Mouse (Mus musculus): Measurements from ENCODE around the gene Pde4b. TPM values are rescaled to one million over a fixed set of nuclear protein-coding genes. Genes with fewer than 3 reads are reported as not detected.

Pde4b gene
- polyA plus RNA-seq, 1 experiment from 2014 or later = 14.6 TPM

DNA sequence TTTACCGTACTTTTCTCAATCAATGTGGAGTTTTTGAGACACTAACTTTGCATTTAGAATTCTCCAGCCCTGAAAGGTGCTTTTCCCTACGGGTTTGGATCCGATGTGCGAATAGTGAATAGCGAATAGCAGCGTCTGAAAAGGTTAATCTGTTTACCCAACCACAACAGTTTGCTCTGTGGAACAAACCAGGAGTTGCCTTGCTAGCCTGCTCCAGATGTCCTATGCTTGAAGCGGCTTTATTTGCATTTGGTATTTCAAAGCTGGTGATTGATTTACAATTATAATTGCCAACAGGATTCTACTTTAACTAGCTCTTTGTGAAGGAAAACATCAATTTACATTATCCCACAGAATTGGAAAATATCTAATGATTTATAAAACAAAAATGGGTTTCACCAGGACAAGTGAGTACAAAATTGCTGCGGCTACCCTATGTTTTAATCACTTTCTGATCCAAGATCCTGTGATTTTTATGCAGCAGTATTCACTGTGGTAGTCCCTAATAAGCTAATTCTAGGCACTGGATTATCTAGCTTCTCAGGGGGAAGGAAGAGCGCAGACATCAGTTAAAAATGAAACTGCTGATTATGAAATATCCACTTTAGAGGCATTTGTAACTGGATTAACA lies 280.9 kb downstream of the Pde4b start:
- H3K9me3 ChIP-seq (ENCODE audit: control insufficient read depth, low read length) = no peaks in the 10 kb centered on the region
- H3K27ac ChIP-seq (ENCODE audit: low read depth) = no peak overlapping the region
- H3K4me1 ChIP-seq (replicated peaks; ENCODE audit: control insufficient read depth, insufficient read depth, low read length) = no peaks in the 10 kb centered on the region
- H3K4me2 ChIP-seq (ENCODE audit: low read length) = no peak overlapping the region
- H3K36me3 ChIP-seq (ENCODE audit: control insufficient read depth, insufficient read depth, low read length) = no peaks in the 10 kb centered on the region
- no peak overlapping the region for H3K9ac ChIP-seq (ENCODE audit: low read length)
- H3K27me3 ChIP-seq (replicated peaks; ENCODE audit: control insufficient read depth, insufficient read depth, low read length) = no peaks in the 10 kb centered on the region
- DNase-seq (ENCODE audit: low spot score) = no peak
- no peak for ATAC-seq (replicated peaks; ENCODE audit: low FRiP score, low TSS enrichment, low read depth)
- 52% methylated on average over 9 of the region's 9 CpGs for WGBS
- H3K4me3 ChIP-seq (ENCODE audit: low read depth, low read length) = no peak overlapping the region

DNA sequence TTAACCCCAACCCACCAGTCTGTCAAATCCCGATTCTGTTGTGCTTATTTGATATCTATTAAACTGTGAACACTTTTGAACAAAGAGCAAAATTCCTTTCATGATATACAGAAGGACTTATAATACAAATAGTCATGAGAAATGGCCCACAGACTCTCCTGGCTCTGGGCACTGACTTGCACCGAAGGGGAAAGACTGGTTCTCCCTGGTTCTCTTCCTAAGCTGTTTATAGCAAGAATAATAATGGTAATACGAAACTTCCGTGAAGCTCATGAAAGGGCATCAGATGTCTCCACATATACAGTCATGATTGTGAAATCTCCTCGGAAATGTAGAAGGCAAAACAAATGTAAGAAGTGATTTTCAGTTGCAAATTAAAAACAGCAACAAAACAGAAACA lies 287.3 kb downstream of the Pde4b start:
- Histone ChIP-seq H3K4me1 (replicated peaks; ENCODE audit: control insufficient read depth, insufficient read depth, low read length) (no peaks in the 10 kb centered on the region), H3K9ac (ENCODE audit: low read length) (no peak overlapping the region), H3K9me3 (ENCODE audit: control insufficient read depth, low read length) (no peaks in the 10 kb centered on the region), H3K27ac (ENCODE audit: low read depth) (no peak overlapping the region), H3K4me2 (ENCODE audit: low read length) (no peak overlapping the region), H3K4me3 (ENCODE audit: low read depth, low read length) (no peak overlapping the region), H3K27me3 (replicated peaks; ENCODE audit: control insufficient read depth, insufficient read depth, low read length) (no peaks in the 10 kb centered on the region), H3K36me3 (ENCODE audit: control insufficient read depth, insufficient read depth, low read length) (no peaks in the 10 kb centered on the region)
- ATAC-seq (replicated peaks; ENCODE audit: low FRiP score, low TSS enrichment, low read depth) (no peak), DNase-seq (ENCODE audit: low spot score) (no peak)
- 46% methylated on average over 5 of the region's 5 CpGs for WGBS

DNA sequence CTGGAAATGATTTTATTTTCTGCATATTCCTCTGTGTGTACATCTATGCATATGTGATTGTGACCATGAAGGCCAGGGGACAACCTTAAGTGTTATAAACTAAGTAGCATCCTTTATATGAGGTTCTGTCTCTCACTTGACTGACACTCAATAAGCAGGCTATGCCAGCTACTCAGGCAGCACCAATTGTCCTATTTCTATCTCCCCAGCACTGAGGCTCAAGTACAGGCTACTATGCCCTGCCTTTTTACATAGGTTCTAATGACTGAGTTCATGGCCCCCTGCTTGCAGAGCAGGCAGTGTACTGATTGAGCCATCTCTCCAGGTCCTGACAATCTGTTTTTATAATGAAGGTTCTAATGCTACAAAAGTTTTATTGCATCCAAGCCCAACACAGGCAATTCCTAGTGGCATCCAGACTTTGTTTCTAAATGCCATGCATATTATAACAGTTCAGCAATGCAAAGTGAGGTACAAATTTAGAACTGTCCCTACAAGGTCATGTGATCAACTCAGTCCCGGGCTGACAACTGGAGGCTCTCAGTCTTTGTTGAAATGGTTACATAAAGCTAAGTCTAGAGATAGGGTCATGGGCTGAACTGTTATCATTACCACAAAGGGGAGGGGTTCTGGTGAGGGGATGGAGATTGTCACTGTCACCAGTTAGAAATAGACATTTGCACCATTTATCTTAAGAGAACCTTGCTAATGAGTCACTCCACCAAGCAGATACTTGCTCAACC lies 295.6 kb downstream of the Pde4b start:
- H3K4me2 ChIP-seq (ENCODE audit: low read length) = no peak overlapping the region
- no peak overlapping the region for H3K9ac ChIP-seq (ENCODE audit: low read length)
- H3K36me3 ChIP-seq (ENCODE audit: control insufficient read depth, insufficient read depth, low read length) = no peaks in the 10 kb centered on the region
- 48% methylated on average over 1 of the region's 1 CpGs for WGBS
- ATAC-seq (replicated peaks; ENCODE audit: low FRiP score, low TSS enrichment, low read depth) (no peak), DNase-seq (ENCODE audit: low spot score) (no peak)
- H3K4me3 ChIP-seq (ENCODE audit: low read depth, low read length) = no peak overlapping the region
- H3K27ac ChIP-seq (ENCODE audit: low read depth) = no peak overlapping the region
- no peaks in the 10 kb centered on the region for H3K9me3 ChIP-seq (ENCODE audit: control insufficient read depth, low read length)
- no peaks in the 10 kb centered on the region for H3K27me3 ChIP-seq (replicated peaks; ENCODE audit: control insufficient read depth, insufficient read depth, low read length)
- H3K4me1 ChIP-seq (replicated peaks; ENCODE audit: control insufficient read depth, insufficient read depth, low read length) = no peaks in the 10 kb centered on the region

DNA sequence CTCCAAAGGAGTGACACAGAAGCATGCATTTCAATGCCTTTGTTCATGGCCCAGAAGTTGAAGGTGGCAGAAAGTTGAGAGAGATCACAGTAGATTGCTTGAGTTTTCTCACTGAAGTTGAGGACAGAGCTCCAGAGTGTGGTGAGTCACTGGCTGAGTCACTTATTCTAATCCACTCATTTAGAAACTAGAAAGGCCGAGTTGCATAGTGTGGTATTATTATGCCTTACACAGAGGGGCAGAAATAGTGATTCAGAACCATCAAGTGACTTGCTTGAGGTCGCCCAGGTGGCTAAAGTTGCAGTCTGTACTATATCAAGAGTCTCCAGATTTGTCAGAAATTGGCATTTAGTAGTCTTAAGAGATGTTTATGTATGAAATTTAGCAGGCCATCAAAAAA lies 306.3 kb downstream of the Pde4b start:
- DNase-seq (ENCODE audit: low spot score) = no peak
- H3K9ac ChIP-seq (ENCODE audit: low read length) = no peak overlapping the region
- WGBS = 68% methylated on average over 2 of the region's 2 CpGs
- H3K27me3 ChIP-seq (replicated peaks; ENCODE audit: control insufficient read depth, insufficient read depth, low read length) = no peaks in the 10 kb centered on the region
- no peak overlapping the region for H3K4me2 ChIP-seq (ENCODE audit: low read length)
- no peak for ATAC-seq (replicated peaks; ENCODE audit: low FRiP score, low TSS enrichment, low read depth)
- H3K4me1 ChIP-seq (replicated peaks; ENCODE audit: control insufficient read depth, insufficient read depth, low read length) = no peaks in the 10 kb centered on the region
- H3K4me3 ChIP-seq (ENCODE audit: low read depth, low read length) = no peak overlapping the region
- no peak overlapping the region for H3K27ac ChIP-seq (ENCODE audit: low read depth)
- no peaks in the 10 kb centered on the region for H3K36me3 ChIP-seq (ENCODE audit: control insufficient read depth, insufficient read depth, low read length)
- 0 out of 2 replicates have a peak, but pooled peaks cover 2% of the 10 kb centered on the region for H3K9me3 ChIP-seq (ENCODE audit: control insufficient read depth, low read length)

DNA sequence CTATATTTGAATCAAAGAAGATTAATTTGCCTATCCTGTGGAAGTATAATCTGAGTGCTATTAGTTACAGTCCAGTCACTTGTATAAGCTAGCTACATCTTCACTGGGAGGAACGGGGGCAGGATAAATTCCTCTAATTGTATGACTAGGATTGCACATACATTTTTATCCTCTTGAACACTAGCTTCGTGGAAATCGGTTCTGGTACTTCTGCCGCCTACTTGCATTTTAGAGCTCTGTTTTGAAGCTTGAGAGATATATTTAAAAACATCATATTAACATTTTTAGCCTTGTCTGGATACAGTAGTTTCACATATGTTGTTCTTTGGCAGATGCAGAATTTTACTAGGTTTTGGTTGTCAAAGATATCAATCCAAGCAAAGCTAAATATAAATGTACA lies 310.0 kb downstream of the Pde4b start:
- ATAC-seq (replicated peaks; ENCODE audit: low FRiP score, low TSS enrichment, low read depth) (no peak), DNase-seq (ENCODE audit: low spot score) (no peak)
- H3K36me3 ChIP-seq (ENCODE audit: control insufficient read depth, insufficient read depth, low read length) = no peaks in the 10 kb centered on the region
- no peak overlapping the region for H3K4me3 ChIP-seq (ENCODE audit: low read depth, low read length)
- H3K4me2 ChIP-seq (ENCODE audit: low read length) = no peak overlapping the region
- 0 out of 2 replicates have a peak, but pooled peaks cover 2% of the 10 kb centered on the region for H3K9me3 ChIP-seq (ENCODE audit: control insufficient read depth, low read length)
- H3K9ac ChIP-seq (ENCODE audit: low read length) = no peak overlapping the region
- H3K4me1 ChIP-seq (replicated peaks; ENCODE audit: control insufficient read depth, insufficient read depth, low read length) = no peaks in the 10 kb centered on the region
- H3K27ac ChIP-seq (ENCODE audit: low read depth) = no peak overlapping the region
- WGBS = 84% methylated on average over 4 of the region's 4 CpGs
- H3K27me3 ChIP-seq (replicated peaks; ENCODE audit: control insufficient read depth, insufficient read depth, low read length) = no peaks in the 10 kb centered on the region

DNA sequence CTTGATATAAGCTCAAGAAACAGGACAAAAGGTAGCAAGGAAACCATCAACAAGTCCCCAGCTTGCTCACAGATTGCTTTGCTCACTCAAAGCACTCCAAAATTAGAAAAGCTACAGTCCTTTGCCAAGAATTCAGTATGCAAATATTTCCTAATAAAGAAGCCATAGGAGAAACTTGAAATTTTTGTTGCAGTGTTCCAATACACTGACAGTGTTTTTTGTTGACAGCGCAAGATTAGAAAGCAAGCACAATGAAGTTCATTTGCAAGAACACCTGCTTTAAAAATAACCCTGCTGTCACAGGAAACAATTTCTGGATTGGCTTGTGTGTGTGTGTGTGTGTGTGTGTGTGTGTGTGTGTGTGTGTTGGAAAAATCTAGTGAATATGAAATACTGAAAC lies 311.2 kb downstream of the Pde4b start:
- Histone ChIP-seq H3K27me3 (replicated peaks; ENCODE audit: control insufficient read depth, insufficient read depth, low read length) (no peaks in the 10 kb centered on the region), H3K4me2 (ENCODE audit: low read length) (no peak overlapping the region), H3K9ac (ENCODE audit: low read length) (no peak overlapping the region), H3K9me3 (ENCODE audit: control insufficient read depth, low read length) (0 out of 2 replicates have a peak, but pooled peaks cover 2% of the 10 kb centered on the region), H3K27ac (ENCODE audit: low read depth) (no peak overlapping the region), H3K4me1 (replicated peaks; ENCODE audit: control insufficient read depth, insufficient read depth, low read length) (no peaks in the 10 kb centered on the region), H3K4me3 (ENCODE audit: low read depth, low read length) (no peak overlapping the region), H3K36me3 (ENCODE audit: control insufficient read depth, insufficient read depth, low read length) (no peaks in the 10 kb centered on the region)
- 92% methylated on average over 1 of the region's 1 CpGs for WGBS
- no peak for DNase-seq (ENCODE audit: low spot score)
- ATAC-seq (replicated peaks; ENCODE audit: low FRiP score, low TSS enrichment, low read depth) = no peak

DNA sequence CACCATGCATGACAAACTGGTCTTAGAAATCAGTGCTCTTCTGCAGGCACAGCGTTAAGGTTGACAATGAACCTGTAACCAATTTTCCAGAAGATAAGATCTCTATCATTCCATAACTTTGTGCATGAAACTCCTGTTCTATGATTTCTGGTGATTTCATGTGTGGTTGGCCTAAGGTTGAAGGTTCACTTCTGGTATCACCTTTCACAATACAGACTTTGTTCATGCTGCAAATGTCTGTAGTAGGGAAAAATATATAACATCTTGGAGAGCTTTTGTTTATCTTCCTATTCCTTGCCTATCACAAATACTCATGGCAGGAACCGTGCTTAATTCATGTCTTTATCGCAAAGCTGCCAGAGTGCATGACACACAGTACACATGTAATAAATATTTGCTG lies 319.5 kb downstream of the Pde4b start:
- WGBS = 31% methylated on average over 3 of the region's 3 CpGs
- no peak for DNase-seq (ENCODE audit: low spot score)
- no peak for ATAC-seq (replicated peaks; ENCODE audit: low FRiP score, low TSS enrichment, low read depth)
- Histone ChIP-seq H3K4me3 (ENCODE audit: low read depth, low read length) (no peak overlapping the region), H3K4me2 (ENCODE audit: low read length) (no peak overlapping the region), H3K9ac (ENCODE audit: low read length) (no peak overlapping the region), H3K4me1 (replicated peaks; ENCODE audit: control insufficient read depth, insufficient read depth, low read length) (peaks cover 14% of the 10 kb centered on the region), H3K9me3 (ENCODE audit: control insufficient read depth, low read length) (no peaks in the 10 kb centered on the region), H3K27ac (ENCODE audit: low read depth) (no peak overlapping the region), H3K27me3 (replicated peaks; ENCODE audit: control insufficient read depth, insufficient read depth, low read length) (no peaks in the 10 kb centered on the region), H3K36me3 (ENCODE audit: control insufficient read depth, insufficient read depth, low read length) (no peaks in the 10 kb centered on the region)

DNA sequence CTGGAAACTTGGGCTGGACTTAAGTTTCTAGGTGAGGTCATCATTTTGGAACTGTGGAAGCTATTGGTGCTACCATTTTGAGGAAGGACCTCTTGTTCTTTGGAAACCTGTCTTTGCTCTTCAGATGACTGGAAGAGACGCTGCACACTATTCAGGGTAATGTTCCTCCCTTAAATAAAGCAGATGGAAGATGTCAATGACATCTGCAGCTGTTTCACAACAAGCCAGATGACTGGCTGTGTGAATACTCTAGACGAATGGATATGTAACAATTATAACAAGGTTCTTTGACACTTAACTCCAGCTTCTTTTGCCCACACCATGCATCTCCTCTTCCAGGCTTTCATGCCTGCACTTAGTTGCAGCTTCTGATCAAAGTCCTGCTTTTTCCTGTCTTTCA lies 320.8 kb downstream of the Pde4b start:
- peak overlapping the region; percentile 51; the same call in 1 of the 2 replicates for H3K27ac ChIP-seq (ENCODE audit: low read depth)
- H3K9ac ChIP-seq (ENCODE audit: low read length) = no peak overlapping the region
- no peaks in the 10 kb centered on the region for H3K9me3 ChIP-seq (ENCODE audit: control insufficient read depth, low read length)
- H3K4me3 ChIP-seq (ENCODE audit: low read depth, low read length) = no peak overlapping the region
- DNase-seq (ENCODE audit: low spot score) (no peak), ATAC-seq (replicated peaks; ENCODE audit: low FRiP score, low TSS enrichment, low read depth) (no peak)
- no peak overlapping the region for H3K4me2 ChIP-seq (ENCODE audit: low read length)
- H3K4me1 ChIP-seq (replicated peaks; ENCODE audit: control insufficient read depth, insufficient read depth, low read length) = peaks cover 14% of the 10 kb centered on the region
- H3K27me3 ChIP-seq (replicated peaks; ENCODE audit: control insufficient read depth, insufficient read depth, low read length) = no peaks in the 10 kb centered on the region
- H3K36me3 ChIP-seq (ENCODE audit: control insufficient read depth, insufficient read depth, low read length) = no peaks in the 10 kb centered on the region
- 34% methylated on average over 2 of the region's 2 CpGs for WGBS

DNA sequence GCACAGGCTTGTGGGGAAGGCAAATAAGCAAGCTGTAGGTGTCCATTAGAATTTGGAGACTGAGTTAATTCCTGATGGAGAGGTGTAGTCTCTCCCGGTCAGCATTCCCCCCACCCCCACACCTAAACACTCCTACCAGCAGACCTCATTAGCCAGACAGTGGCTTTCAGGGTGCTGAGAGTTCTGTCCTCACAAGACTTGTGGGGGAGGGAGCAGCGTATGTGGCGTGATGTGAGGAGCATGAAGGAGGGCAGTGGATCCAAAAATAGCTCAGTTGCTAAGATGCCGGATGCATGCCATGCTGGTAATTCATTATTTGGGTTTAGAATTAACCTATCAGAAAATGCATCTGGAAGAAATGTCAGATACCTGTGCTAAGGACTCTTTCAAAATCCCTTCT lies 321.6 kb downstream of the Pde4b start:
- DNase-seq (ENCODE audit: low spot score) (no peak), ATAC-seq (replicated peaks; ENCODE audit: low FRiP score, low TSS enrichment, low read depth) (no peak)
- no peak overlapping the region for H3K27ac ChIP-seq (ENCODE audit: low read depth)
- peaks cover 14% of the 10 kb centered on the region for H3K4me1 ChIP-seq (replicated peaks; ENCODE audit: control insufficient read depth, insufficient read depth, low read length)
- H3K4me3 ChIP-seq (ENCODE audit: low read depth, low read length) = no peak overlapping the region
- no peak overlapping the region for H3K4me2 ChIP-seq (ENCODE audit: low read length)
- WGBS = 23% methylated on average over 4 of the region's 4 CpGs
- no peak overlapping the region for H3K9ac ChIP-seq (ENCODE audit: low read length)
- no peaks in the 10 kb centered on the region for H3K27me3 ChIP-seq (replicated peaks; ENCODE audit: control insufficient read depth, insufficient read depth, low read length)
- no peaks in the 10 kb centered on the region for H3K9me3 ChIP-seq (ENCODE audit: control insufficient read depth, low read length)
- no peaks in the 10 kb centered on the region for H3K36me3 ChIP-seq (ENCODE audit: control insufficient read depth, insufficient read depth, low read length)

Data from intestine, embryonic 14.5 days (tissue).